In genomic region chr13:48464170-48464569, GRCm38 (mm10) we compare ENCODE assay signal across 8 mouse cellular contexts. TPM values are rescaled to one million over a fixed set of nuclear protein-coding genes. Genes with fewer than 3 reads are reported as not detected.
A peak's percentile ranks its signal among the peaks of the same experiment; 100 is the strongest.
DNase-seq lines count a peak whose midpoint lies in the region; ATAC-seq lines count a peak whose summit lies in the region.

No protein-coding gene starts in this region.

- ATAC-seq in megakaryocyte, adult 5-6 weeks (ENCODE audit: poor library complexity, severe bottlenecking) = peak; percentile 45
- ATAC-seq in erythroid progenitor cell, adult 5-6 weeks (replicated peaks; ENCODE audit: low FRiP score, poor library complexity, severe bottlenecking) = no peak

- peaks cover 22% of the 10 kb centered on the region for H3K4me1 ChIP-seq in forebrain, embryonic 10.5 days

- intact Hi-C loops in heart, postnatal 14 days (cut with DNase I) = loop anchor here (1.0 to 10.0 kb wide), 6 partner anchors 192 to 1312 kb away; no protein-coding TSS in a partner anchor

- H3K9me3 ChIP-seq in forebrain, embryonic 10.5 days = no peaks in the 10 kb centered on the region

- H3K4me3 ChIP-seq in forebrain, embryonic 10.5 days = no peak overlapping the region

- DNase-seq in MN1 (ENCODE audit: low spot score) = peak; percentile 79
- DNase-seq in brain, adult 2 months (ENCODE audit: low read depth, low spot score) = peak; percentile 87
- DNase-seq in forebrain, embryonic 10.5 days (ENCODE audit: extremely low spot score, low spot score) = peak; percentile 80
- peak; percentile 64 to 81 for DNase-seq in heart, postnatal 14 days
- DNase-seq in layer of hippocampus, postnatal 10 days (ENCODE audit: low spot score in 2 of 2) = peak; percentile 88 to 90
- DNase-seq in right cerebral cortex, adult 2 months (ENCODE audit: low spot score in 2 of 2) = peak; percentile 90 to 91

- peak overlapping the region; percentile 51 for H3K27ac ChIP-seq in forebrain, embryonic 10.5 days

- 20% methylated on average over 4 of the region's 4 CpGs for WGBS in forebrain, embryonic 10.5 days

- H3K27me3 ChIP-seq in forebrain, embryonic 10.5 days (ENCODE audit: poor library complexity, severe bottlenecking) = no peaks in the 10 kb centered on the region; the same call in 1 of the 2 replicates

- H3K36me3 ChIP-seq in forebrain, embryonic 10.5 days (replicated peaks) = no peaks in the 10 kb centered on the region

RNA-seq across cellular contexts. Expression of gene Zfp169, which starts 49.1 kb away (rescaled TPM):
- 4.3 and 4.9 TPM in 2 replicates for polyA plus RNA-seq in forebrain, embryonic 10.5 days (2016; fragmentation: Nextera tagmentation; extraction: Ambion mirVana)
- total RNA-seq in heart, postnatal 14 days (2021) = 1 to 10 TPM; 4.6 to 5.5 TPM
- 10 to 100 TPM; 18.2 to 19.6 TPM for total RNA-seq in layer of hippocampus, postnatal 10 days (2021)
- total RNA-seq in megakaryocyte, adult 5-6 weeks (2015) = 8.1 and 10.7 TPM in 2 replicates
- total RNA-seq in megakaryocyte, adult 5-6 weeks (2017) = 10.0 and 11.1 TPM in 2 replicates
- total RNA-seq in erythroid progenitor cell, adult 5-6 weeks (2015; ENCODE audit: low replicate concordance) = 1.1 and 1.7 TPM in 2 replicates
- total RNA-seq in erythroid progenitor cell, adult 5-6 weeks (2017; ENCODE audit: low replicate concordance) = 1.3 and 2.2 TPM in 2 replicates

RNA-seq across cellular contexts. Expression of gene A830005F24Rik, which starts 49.2 kb away (rescaled TPM):
- polyA plus RNA-seq in forebrain, embryonic 10.5 days (2016; fragmentation: Nextera tagmentation; extraction: Ambion mirVana) = 2.2 and 2.5 TPM in 2 replicates
- total RNA-seq in heart, postnatal 14 days (2021) = not detected
- 1 to 10 TPM; 1.8 to 1.9 TPM for total RNA-seq in layer of hippocampus, postnatal 10 days (2021)
- total RNA-seq in megakaryocyte, adult 5-6 weeks (2015) = not detected in 2 replicates
- total RNA-seq in megakaryocyte, adult 5-6 weeks (2017) = not detected in 2 replicates
- total RNA-seq in erythroid progenitor cell, adult 5-6 weeks (2015; ENCODE audit: low replicate concordance) = not detected in 2 replicates
- total RNA-seq in erythroid progenitor cell, adult 5-6 weeks (2017; ENCODE audit: low replicate concordance) = not detected in 2 replicates
